Mouse (Mus musculus) gastrocnemius, adult 8-10 months (tissue): ENCODE results near the gene Gm13271. TPM values are rescaled to one million over a fixed set of nuclear protein-coding genes. Genes with fewer than 3 reads are reported as not detected.
"Not testable (repeated sequence)": the region's sequence is repeated elsewhere in the genome, so short reads cannot be mapped to it uniquely, and the experiment has no call there.

ENCODE experiments used
- DNase-seq, 2 experiments: peaks; one replicate each; pipeline ENCODE4 v3.0.0; 2022; ENCODE audit warnings: low spot score in 2 of 2
- total RNA-seq, 4 experiments: library from RNA; stranded (reverse); gene quantifications; 2 replicates each; pipeline ENCODE4 v1.2.4; 2022

Gene Gm13271
- total RNA-seq, 4 experiments from 2014 or later, result not detected

DNA sequence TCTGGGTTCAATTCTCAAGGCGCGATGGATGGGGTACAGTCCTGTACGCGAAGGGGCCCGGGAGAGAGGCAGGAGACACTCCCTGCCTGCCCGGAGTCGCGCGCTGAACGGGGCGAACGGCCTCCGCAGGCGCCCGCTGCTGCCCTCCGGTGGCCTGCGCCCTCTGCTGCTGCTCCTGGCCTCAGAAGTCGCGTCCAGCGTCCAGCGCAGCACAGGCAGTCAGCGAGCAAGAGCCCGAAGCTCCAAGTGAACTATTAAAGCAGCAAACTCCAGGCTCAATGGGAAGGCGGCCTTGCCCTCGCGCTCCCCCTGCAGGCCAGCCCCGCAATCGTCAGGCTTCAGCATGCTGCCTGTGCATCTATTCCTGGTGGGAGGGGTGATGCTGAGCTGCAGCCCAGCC is 5.8 kb downstream of the Gm13271 start:
- peak; percentile 46 to 65 for DNase-seq

DNA sequence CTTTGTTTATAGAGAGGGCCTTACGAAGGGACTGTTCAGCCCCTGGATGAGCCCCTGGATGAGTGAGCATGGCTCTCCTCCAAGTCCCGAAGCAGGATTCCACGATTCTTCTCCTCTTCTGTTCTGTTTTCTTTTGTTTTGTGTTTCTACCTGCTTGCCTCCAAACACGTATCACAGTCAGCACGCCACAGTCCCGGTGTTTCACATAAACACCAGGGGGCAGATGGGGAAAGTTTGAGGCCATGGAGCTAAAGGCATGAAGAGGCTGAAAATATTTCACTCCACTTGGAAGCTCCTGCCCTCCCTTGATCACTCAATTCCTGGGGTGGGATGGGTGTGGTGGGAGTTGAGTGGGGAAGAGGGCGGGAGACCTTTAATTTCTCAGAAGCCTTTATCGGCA is 7.1 kb downstream of the Gm13271 start:
- DNase-seq, result peak; percentile 49 to 64

DNA sequence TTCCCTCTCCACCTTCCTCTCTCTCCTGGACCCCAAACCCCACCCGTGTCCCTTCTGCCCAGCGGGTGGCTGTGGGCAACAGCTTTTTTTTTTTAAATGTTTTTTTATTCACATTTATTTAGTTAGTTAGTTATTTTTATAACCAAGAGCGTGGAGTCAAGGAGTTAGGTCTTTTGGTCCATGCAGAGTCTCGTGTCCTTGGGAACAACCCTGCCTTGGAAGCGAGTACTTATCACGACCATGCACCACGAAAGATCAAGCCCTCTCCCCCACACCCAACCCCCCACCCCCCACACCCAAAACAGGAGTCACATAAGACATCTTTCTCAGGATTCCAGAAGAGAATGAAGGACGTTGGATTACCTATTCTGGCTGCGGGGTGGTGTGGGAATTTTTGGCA is 7.7 kb downstream of the Gm13271 start:
- DNase-seq, result not testable (repeated sequence)

DNA sequence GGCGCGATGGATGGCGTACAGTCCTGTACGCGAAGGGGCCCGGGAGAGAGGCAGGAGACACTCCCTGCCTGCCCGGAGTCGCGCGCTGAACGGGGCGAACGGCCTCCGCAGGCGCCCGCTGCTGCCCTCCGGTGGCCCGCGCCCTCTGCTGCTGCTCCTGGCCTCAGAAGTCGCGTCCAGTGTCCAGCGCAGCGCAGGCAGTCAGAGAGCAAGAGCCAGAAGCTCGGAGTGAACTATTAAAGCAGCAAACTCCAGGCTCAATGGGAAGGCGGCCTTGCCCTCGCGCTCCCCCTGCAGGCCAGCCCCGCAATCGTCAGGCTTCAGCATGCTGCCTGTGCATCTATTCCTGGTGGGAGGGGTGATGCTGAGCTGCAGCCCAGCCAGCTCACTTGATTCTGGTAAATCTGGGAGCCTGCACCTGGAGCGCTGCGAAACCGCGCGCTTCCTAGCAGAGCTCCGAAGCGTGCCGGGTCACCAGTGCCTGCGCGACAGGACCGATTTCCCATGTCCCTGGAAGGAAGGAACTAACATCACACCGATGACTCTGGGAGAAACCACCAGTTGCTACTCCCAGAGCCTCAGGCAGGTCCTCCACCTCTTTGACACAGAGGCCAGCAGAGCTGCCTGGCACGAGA is 8.8 kb downstream of the Gm13271 start:
- DNase-seq, result peak; percentile 23 to 52

DNA sequence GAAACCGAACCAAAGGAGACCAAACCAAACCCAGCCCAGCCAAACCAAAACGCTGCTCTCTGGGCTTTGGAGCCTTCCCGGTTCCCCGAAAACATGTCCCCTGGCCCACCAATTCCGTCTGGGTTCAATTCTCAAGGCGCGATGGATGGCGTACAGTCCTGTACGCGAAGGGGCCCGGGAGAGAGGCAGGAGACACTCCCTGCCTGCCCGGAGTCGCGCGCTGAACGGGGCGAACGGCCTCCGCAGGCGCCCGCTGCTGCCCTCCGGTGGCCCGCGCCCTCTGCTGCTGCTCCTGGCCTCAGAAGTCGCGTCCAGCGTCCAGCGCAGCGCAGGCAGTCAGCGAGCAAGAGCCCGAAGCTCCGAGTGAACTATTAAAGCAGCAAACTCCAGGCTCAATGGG is 18.9 kb downstream of the Gm13271 start, which contains the start of gene Gm13290:
Gene Gm13290, plus strand, starts transcription at position 301 of the 400 bp plus-strand sequence.
- not testable (repeated sequence) for DNase-seq

DNA sequence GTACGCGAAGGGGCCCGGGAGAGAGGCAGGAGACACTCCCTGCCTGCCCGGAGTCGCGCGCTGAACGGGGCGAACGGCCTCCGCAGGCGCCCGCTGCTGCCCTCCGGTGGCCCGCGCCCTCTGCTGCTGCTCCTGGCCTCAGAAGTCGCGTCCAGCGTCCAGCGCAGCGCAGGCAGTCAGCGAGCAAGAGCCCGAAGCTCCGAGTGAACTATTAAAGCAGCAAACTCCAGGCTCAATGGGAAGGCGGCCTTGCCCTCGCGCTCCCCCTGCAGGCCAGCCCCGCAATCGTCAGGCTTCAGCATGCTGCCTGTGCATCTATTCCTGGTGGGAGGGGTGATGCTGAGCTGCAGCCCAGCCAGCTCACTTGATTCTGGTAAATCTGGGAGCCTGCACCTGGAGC is 22.0 kb downstream of the Gm13271 start, which contains the start of gene Gm13289:
Gene Gm13289, plus strand, starts transcription at position 301 of the 400 bp plus-strand sequence.
- DNase-seq, result not testable (repeated sequence)

DNA sequence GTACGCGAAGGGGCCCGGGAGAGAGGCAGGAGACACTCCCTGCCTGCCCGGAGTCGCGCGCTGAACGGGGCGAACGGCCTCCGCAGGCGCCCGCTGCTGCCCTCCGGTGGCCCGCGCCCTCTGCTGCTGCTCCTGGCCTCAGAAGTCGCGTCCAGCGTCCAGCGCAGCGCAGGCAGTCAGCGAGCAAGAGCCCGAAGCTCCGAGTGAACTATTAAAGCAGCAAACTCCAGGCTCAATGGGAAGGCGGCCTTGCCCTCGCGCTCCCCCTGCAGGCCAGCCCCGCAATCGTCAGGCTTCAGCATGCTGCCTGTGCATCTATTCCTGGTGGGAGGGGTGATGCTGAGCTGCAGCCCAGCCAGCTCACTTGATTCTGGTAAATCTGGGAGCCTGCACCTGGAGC is 24.9 kb downstream of the Gm13271 start, which contains the start of gene Gm13272:
Gene Gm13272, plus strand, starts transcription at position 301 of the 400 bp plus-strand sequence.
- not testable (repeated sequence) for DNase-seq

DNA sequence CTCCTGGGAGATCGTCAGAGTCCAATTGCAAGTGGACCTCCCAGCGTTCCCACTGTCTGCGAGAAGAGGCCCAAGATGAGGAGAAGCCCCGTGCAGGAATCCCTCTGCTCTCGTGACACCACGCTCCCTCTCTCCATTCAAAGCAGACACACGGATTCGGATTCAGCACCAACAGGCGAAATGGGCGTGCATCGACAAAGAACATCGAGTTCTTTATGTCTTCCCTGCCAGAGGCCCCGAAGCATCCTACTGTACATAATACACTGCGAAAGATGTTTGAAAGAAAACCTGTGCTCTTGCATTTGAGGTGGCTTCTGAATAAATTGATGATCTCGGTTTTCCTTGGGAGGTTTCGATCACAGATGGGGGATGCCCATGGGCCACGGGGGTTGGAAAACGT is 25.7 kb downstream of the Gm13271 start:
- DNase-seq, result not testable (repeated sequence)

DNA sequence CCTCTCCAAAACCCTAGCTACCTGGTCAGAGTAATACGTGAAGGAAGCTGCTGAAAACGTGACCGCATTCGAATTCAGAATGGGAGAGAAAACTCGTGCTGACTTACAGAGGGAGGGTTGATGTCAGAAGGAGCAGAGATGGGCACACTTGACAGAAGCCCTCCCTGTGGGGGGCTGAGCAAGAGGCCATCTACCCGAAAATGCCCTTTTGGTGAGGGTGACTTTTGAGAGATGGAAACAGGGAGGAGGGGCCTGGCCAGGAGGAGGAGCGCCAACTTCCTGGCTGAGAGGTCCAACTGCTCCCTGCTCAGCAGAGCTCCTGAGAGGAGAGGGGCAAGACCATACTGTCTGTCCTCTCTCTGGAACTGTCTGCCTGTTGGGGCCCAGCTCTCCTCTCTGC is 27.2 kb downstream of the Gm13271 start, which contains the start of gene Ifnz:
Gene Ifnz, plus strand, starts transcription at position 301 of the 400 bp plus-strand sequence.
- not testable (repeated sequence) for DNase-seq

DNA sequence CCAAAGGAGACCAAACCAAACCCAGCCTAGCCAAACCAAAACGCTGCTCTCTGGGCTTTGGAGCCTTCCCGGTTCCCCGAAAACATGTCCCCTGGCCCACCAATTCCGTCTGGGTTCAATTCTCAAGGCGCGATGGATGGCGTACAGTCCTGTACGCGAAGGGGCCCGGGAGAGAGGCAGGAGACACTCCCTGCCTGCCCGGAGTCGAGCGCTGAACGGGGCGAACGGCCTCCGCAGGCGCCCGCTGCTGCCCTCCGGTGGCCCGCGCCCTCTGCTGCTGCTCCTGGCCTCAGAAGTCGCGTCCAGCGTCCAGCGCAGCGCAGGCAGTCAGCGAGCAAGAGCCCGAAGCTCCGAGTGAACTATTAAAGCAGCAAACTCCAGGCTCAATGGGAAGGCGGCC is 27.7 kb downstream of the Gm13271 start:
- DNase-seq, result not testable (repeated sequence)

DNA sequence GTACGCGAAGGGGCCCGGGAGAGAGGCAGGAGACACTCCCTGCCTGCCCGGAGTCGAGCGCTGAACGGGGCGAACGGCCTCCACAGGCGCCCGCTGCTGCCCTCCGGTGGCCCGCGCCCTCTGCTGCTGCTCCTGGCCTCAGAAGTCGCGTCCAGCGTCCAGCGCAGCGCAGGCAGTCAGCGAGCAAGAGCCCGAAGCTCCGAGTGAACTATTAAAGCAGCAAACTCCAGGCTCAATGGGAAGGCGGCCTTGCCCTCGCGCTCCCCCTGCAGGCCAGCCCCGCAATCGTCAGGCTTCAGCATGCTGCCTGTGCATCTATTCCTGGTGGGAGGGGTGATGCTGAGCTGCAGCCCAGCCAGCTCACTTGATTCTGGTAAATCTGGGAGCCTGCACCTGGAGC is 30.7 kb downstream of the Gm13271 start, which contains the start of gene Gm13276:
Gene Gm13276, plus strand, starts transcription at position 301 of the 400 bp plus-strand sequence.
- DNase-seq, result not testable (repeated sequence)

DNA sequence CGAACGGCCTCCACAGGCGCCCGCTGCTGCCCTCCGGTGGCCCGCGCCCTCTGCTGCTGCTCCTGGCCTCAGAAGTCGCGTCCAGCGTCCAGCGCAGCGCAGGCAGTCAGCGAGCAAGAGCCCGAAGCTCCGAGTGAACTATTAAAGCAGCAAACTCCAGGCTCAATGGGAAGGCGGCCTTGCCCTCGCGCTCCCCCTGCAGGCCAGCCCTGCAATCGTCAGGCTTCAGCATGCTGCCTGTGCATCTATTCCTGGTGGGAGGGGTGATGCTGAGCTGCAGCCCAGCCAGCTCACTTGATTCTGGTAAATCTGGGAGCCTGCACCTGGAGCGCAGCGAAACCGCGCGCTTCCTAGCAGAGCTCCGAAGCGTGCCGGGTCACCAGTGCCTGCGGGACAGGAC is 33.7 kb downstream of the Gm13271 start, which contains the start of gene Gm13277:
Gene Gm13277, plus strand, starts transcription at position 231 of the 400 bp plus-strand sequence.
- DNase-seq, result peak; percentile 17 to 48

DNA sequence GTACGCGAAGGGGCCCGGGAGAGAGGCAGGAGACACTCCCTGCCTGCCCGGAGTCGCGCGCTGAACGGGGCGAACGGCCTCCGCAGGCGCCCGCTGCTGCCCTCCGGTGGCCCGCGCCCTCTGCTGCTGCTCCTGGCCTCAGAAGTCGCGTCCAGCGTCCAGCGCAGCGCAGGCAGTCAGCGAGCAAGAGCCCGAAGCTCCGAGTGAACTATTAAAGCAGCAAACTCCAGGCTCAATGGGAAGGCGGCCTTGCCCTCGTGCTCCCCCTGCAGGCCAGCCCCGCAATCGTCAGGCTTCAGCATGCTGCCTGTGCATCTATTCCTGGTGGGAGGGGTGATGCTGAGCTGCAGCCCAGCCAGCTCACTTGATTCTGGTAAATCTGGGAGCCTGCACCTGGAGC is 36.6 kb downstream of the Gm13271 start, which contains the start of gene Gm13278:
Gene Gm13278, plus strand, starts transcription at position 301 of the 400 bp plus-strand sequence.
- DNase-seq, result not testable (repeated sequence)

DNA sequence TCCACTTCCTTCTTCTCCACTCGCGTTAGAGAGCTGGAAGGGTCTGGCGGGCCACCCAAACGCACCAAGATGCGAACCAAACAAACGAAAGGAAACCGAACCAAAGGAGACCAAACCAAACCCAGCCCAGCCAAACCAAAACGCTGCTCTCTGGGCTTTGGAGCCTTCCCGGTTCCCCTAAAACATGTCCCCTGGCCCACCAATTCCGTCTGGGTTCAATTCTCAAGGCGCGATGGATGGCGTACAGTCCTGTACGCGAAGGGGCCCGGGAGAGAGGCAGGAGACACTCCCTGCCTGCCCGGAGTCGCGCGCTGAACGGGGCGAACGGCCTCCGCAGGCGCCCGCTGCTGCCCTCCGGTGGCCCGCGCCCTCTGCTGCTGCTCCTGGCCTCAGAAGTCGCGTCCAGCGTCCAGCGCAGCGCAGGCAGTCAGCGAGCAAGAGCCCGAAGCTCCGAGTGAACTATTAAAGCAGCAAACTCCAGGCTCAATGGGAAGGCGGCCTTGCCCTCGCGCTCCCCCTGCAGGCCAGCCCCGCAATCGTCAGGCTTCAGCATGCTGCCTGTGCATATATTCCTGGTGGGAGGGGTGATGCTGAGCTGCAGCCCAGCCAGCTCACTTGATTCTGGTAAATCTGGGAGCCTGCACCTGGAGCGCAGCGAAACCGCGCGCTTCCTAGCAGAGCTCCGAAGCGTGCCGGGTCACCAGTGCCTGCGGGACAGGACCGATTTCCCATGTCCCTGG is 39.4 kb downstream of the Gm13271 start, which contains the start of gene Gm13275:
Gene Gm13275, plus strand, starts transcription at position 552 of the 740 bp plus-strand sequence.
- peak; percentile 63 for DNase-seq

DNA sequence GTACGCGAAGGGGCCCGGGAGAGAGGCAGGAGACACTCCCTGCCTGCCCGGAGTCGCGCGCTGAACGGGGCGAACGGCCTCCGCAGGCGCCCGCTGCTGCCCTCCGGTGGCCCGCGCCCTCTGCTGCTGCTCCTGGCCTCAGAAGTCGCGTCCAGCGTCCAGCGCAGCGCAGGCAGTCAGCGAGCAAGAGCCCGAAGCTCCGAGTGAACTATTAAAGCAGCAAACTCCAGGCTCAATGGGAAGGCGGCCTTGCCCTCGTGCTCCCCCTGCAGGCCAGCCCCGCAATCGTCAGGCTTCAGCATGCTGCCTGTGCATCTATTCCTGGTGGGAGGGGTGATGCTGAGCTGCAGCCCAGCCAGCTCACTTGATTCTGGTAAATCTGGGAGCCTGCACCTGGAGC is 42.4 kb downstream of the Gm13271 start, which contains the start of gene Gm13279:
Gene Gm13279, plus strand, starts transcription at position 301 of the 400 bp plus-strand sequence.
- DNase-seq, result not testable (repeated sequence)

DNA sequence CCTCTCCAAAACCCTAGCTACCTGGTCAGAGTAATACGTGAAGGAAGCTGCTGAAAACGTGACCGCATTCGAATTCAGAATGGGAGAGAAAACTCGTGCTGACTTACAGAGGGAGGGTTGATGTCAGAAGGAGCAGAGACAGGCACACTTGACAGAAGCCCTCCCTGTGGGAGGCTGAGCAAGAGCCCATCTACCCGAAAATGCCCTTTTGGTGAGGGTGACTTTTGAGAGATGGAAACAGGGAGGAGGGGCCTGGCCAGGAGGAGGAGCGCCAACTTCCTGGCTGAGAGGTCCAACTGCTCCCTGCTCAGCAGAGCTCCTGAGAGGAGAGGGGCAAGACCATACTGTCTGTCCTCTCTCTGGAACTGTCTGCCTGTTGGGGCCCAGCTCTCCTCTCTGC is 44.7 kb downstream of the Gm13271 start, which contains the start of gene Gm13285:
Gene Gm13285, plus strand, starts transcription at position 301 of the 400 bp plus-strand sequence.
- DNase-seq, result not testable (repeated sequence)

DNA sequence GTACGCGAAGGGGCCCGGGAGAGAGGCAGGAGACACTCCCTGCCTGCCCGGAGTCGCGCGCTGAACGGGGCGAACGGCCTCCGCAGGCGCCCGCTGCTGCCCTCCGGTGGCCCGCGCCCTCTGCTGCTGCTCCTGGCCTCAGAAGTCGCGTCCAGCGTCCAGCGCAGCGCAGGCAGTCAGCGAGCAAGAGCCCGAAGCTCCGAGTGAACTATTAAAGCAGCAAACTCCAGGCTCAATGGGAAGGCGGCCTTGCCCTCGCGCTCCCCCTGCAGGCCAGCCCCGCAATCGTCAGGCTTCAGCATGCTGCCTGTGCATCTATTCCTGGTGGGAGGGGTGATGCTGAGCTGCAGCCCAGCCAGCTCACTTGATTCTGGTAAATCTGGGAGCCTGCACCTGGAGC is 48.3 kb downstream of the Gm13271 start, which contains the start of gene Gm13287:
Gene Gm13287, plus strand, starts transcription at position 301 of the 400 bp plus-strand sequence.
- not testable (repeated sequence) for DNase-seq
